Mouse (Mus musculus) CD4-positive naive resting alpha-beta T cell, adult 57 days (primary cell): ENCODE measurements around the gene Itgad. TPM values are rescaled to one million over a fixed set of nuclear protein-coding genes. Genes with fewer than 3 reads are reported as not detected.

Experiments used
- total RNA-seq: library from RNA; stranded (reverse); gene quantifications from one replicate; pipeline ENCODE4 v1.2.4, GENCODE M21; 2023

Itgad gene
- total RNA-seq = 6.2 TPM

DNA sequence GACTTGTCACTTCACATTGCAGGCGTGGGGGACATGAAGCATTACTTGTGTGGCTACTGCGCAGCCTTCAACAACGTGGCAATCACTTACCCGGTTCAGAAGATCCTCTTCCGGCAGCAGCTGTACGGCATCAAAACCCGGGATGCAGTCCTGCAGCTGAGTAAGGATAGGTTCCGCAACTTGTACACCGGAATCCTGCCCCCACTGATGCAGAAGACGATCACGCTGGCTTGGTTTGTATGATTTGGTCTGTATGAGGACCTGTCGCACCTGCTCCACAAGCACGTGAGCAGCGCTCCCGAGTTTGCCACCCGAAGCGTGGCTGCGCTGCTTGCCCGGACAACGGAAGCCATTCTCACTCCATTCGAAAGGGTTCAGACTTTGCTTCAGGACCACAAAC, at the start of gene Itgad:
Gene Itgad, plus strand, starts transcription at position 301 of the 400 bp plus-strand sequence.

DNA sequence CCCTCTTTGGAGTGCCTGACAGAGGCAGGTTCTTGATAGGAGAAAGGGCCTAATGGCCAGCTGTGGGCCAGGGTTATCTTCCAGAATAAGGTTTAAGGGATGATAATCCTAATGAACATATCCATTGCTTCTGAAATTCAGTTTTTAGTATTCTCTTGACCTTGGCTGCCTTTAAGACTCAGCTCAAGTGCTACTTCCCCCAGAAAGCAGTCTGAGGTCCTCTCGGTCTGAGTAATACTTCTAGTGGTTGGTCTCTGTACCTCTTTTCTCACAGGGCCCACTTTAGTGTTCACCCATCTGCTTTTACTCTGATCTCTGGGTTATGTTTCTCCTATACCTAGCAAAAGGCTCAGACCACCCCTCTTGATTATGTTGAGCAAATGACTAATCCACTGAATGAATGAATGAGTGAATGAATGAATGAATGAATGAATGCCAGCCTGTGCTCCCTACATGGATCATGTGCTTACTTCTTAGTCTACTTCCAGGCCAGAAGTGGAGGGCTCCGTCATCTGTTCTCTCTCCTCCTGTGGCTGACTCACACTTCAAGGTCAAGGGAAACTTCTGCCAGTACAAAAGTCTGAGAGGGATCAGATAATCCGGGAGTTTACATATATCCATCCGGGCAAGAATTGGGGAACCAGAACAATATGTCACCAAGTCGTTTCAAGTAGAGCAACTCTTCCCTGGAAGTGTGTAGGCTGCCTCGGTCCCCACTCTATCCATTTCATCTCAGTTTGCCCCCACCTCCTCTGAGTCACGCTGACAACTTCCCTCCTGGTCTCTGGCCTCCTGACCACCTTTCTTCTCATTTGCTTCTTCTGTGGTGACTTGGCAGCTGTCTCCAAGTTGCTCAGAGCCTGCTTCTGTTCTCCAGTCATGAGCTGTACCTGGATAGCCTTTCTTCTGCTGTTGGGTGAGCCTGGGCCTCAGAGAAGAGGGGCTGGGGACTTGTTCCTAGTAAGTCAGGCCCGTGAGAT, 25.1 kb upstream of the Itgad start, which contains the start of gene Itgax:
Gene Itgax, plus strand, starts transcription at position 807 of the 980 bp plus-strand sequence.

DNA sequence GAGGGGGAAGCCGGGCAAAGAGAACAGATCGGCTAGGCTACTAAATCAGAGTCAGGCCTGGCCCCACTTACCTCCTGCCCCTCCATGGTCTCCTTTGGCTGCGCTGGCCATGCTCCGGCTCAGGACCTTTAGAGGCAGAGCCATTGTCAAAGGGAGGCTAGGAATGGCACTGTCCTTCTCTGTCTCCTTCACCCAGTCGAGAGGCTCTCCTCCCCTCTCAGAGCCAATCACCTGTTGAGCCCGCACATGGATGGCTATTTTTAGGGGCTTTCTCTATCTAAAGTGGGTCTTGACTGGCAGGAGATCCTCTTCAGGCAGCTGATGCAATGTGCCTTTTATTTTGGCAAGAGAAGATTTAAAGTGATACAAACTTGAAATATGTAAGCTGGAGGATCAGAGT, 52.0 kb downstream of the Itgad start, which contains the start of gene Cox6a2:
Gene Cox6a2, minus strand, starts transcription at position 236 of the 400 bp plus-strand sequence.

DNA sequence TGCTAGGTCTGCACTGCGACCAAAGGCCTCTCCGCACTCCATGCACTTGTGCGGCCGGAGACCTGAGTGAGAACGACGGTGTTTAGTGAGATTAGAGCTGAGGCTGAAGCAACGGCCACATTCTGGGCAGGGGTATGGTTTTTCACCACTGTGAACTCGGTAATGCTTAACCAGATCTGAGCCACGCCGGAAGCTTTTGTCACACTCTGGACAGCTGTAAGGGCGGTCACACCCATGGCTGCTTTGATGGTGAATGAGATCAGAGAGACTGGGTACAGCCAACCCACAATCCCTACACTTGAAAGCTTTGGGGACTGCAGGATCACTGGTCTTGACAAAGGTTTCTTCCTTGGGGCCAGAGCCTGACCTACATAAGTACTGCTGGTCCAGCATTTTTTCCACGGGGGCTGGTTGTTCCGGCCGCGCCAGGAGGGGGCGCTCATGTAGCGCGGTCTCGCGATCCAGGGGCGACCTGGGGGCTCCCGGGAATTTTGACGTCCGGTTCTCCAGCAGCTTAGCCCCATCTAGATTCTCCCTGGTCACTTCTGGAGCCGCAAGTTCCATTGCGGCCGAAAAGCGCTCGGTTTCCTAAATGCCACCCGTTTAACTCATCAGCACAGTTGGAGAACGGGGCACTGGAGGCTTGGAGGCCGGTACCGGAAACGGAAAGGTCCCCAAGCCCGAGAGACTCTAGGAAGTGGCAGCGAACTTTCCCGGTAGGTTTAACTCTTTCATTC, 82.8 kb downstream of the Itgad start, which contains the start of gene Armc5:
Gene Armc5, plus strand, starts transcription at position 487 of the 737 bp plus-strand sequence.

DNA sequence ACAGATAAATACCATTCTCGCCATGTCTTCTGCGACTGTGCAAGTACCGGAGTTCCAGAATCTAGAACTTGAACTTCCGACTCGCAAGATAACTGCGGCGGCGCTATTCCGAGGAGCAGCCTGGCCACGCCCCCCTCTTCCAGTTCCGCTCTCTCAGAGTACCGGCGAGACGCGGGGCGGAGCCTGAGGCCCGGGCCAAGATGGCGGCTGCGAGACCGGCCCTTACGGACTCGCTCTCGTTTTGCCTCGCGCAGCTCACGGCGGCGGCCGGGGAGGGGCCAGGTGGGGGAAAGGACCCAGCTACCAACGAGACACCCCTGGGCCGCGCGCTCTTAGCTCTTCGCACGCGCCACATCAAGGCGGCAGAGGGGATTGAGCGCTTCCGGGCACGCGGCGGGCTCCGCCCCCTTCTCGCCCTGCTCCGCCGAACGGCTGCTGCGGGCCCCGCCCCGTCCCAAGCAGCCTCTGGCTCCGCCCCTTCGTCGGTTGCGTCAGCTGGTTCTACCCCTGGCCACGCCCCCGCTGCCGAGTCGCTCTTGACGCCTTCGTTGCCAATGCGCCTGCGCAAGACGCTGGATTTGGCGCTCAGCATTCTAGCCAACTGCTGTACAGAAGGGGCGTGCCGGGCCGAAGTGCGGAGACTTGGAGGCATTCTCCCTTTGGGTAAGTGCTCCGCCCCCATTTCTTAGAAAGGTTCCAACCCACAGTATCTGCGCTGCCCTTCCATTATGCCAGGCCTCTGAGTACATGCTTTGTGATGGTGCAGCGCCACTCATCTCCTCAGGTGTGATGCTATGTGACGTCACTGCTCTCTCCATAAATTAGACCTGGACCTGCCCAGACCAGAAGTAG, 84.0 kb downstream of the Itgad start, which contains the start of gene 9130023H24Rik:
Gene 9130023H24Rik, minus strand, starts transcription at position 105 of the 852 bp plus-strand sequence.

DNA sequence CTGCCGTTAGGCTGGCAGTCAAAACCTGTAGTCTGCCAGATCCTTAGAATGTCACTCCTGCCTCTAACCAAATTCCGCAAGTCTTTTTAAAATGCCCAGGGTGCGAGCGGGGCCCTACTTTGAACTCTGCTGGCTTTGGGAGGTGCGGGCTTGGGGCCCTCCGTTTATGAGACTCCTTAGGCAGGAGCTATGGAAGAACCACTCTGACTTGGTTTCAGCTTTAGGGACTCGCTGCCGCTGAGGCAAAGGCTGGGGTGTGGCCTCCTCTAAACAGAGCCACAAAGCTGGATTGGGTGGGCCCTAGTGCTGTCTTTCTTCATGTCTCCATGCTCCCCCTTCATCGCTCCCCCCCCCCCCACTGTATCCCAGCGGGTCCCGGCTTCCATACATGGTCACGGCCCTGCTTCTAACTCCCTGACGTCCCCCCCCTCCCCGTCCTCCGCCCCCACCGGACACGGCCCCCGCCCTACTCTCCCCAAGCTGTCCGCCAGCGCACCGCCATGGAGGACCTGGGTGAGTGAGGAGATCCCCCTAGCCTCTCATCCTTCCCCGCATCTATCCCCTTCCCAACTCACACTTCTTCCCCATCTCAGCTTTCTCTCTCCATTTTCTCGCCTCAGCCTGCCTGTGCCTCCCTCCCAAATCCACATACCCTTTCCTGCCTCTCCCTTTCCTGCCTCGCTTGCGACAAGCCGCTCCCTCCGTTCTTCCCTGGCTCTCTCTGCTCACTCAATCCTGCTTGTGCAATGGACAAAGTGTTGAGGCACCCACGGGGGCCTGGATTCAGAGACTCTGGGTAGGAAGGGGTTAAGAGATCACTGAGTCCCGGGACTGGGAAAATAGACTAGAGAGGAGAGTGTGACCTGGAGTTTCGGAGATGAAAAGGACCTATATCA, 92.6 kb downstream of the Itgad start, which contains the start of gene Tgfb1i1:
Gene Tgfb1i1, plus strand, starts transcription at position 317 of the 896 bp plus-strand sequence.

DNA sequence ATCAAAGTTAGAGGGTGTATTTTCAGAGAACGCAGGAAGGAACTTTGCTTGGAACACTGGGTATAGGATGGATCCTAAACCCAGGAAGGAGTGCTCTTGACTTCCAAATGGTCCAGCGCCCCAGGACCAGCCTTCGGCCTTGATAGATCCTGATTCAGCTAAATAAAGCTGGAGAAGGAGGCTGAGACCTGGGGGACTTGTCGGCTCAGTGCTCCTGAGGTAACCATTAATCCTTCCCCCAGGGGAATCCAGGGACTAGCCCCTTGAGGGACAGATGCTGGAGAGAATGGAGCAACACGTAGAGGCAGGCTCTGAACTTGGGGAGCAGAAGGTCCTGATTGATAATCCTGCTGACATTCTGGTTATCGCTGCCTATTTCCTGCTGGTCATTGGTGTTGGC, 111.2 kb downstream of the Itgad start, which contains the start of gene Slc5a2:
Gene Slc5a2, plus strand, starts transcription at position 247 of the 400 bp plus-strand sequence.

Other genes starting within 250 kb of the Itgad start
- 37.3 TPM for gene Kat8, start 241.9 kb upstream of the Itgad start, total RNA-seq
- gene Prss8, start 224.3 kb upstream of the Itgad start, total RNA-seq = not detected
- gene Prss36, start 207.7 kb upstream of the Itgad start, total RNA-seq = 1.4 TPM
- gene Fus, start 186.9 kb upstream of the Itgad start, total RNA-seq = 865 TPM
- 60.1 TPM for gene Pycard, start 160.5 kb upstream of the Itgad start, total RNA-seq
- gene Trim72, start 150.4 kb upstream of the Itgad start, total RNA-seq = 2.4 TPM
- 4.8 TPM for gene Itgam, start 91.7 kb upstream of the Itgad start, total RNA-seq
- gene Gm49368, start 91.7 kb upstream of the Itgad start, total RNA-seq = not detected
- 3.6 TPM for gene Itgax, start 24.8 kb upstream of the Itgad start, total RNA-seq
- gene Cox6a2, start 52.0 kb downstream of the Itgad start, total RNA-seq = not detected
- gene Armc5, start 83.0 kb downstream of the Itgad start, total RNA-seq = 27.5 TPM
- 3.2 TPM for gene 9130023H24Rik, start 83.7 kb downstream of the Itgad start, total RNA-seq
- 8.1 TPM for gene Tgfb1i1, start 92.4 kb downstream of the Itgad start, total RNA-seq
- gene Slc5a2, start 111.3 kb downstream of the Itgad start, total RNA-seq = not detected
- 26.4 TPM for gene BC017158, start 143.8 kb downstream of the Itgad start, total RNA-seq